Mouse (Mus musculus): Measurements from ENCODE around the gene Kat5.

The Kat5 gene

DNA sequence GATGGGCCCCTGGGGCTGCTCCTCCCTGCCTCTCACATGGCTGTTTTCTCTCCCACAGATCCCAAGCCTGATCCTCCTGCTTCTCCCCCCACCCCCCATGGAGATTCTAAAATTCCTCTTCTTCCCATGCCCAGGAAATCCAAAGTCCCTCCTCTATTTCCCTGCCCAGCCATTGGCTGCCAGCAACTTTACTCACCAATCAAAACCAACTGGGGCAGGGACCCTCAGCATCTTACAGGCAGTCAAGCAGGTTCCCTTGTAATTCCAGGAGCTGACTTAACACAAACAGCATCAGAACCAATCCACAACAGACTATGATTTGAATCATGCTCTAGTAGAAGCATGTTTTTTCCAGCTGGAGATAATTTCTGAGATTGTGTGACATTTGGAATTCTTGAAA lies 19.9 kb upstream of the Kat5 start:
- DNase-seq (ENCODE audit: low spot score), result no peak

DNA sequence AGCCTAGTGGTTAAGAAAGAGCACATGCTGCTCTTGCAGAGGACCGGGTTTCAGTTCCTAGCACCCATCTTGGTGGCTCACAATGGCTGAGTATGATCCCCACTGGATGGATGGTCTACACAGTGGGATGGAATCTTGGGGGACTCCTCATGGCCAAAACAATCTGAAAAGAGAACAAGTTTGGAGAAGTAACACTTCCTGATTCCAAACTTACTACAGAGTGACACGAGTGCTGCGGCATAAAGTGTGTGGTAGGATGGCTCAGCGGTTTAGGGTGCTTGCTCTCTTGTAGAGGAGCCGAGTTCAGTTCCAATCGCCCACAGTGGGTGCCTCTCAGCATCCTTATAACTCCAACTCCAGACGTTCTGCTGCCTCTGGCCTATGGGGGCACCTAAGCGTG lies 15.3 kb upstream of the Kat5 start:
- no peak for DNase-seq (ENCODE audit: low spot score)

DNA sequence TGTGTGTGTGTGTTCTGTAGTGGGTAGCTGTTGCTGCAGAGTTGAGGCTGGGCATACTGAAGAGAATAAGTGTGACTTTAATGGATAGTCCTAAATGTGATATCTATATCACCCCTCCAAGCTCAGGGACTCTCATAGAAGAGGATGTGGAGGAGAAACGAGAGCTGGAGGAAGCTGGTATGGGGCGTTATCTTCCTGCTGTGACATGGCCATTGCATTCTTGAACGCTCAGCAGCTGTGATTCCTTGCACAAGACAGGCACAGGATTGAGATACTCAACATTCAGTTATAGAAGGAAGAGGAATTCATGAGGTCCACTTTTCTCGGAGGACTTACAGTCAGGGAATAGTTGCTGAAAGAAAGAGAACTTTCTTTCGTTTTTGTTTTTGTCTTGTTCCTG lies 11.8 kb upstream of the Kat5 start:
- no peak for DNase-seq (ENCODE audit: low spot score)

DNA sequence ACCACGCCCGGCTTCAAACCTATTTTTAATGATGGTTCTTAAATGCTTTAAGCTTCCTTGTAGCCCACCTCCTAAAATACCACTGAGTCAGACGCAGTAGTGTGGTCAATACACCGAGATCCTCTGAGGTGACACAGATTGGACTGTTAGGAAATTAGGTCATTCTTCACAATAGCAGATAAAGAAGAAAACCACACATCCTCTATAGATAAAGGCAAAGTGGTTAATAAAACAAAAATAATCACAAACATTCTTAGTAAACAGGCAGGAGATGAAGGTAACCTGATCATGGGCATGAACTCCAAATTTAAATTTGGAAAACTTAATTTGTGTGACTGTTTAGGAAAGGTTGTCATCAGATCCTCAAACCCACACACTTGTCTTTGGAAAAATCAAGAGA lies 10.0 kb upstream of the Kat5 start:
- DNase-seq (ENCODE audit: low spot score), result no peak

DNA sequence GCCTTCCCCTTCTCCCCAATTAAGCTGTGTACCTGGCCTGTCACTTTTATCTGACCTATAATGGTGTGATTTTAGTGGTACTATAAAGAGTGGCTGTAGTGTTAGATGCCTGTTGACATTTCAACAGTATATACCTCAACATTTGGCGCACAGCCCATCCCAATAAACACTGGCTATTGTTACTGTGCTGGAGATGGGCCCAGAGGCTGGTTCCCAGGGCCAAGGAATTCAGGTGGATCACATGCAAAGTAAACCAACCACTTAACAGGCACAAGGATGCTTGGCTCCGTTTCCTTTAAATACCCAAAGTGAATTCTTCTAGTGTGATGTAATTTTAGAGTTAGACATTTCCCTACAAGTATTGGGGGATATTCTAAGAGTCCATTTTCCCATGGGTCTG lies 4.9 kb upstream of the Kat5 start:
- no peak for DNase-seq (ENCODE audit: low spot score)

DNA sequence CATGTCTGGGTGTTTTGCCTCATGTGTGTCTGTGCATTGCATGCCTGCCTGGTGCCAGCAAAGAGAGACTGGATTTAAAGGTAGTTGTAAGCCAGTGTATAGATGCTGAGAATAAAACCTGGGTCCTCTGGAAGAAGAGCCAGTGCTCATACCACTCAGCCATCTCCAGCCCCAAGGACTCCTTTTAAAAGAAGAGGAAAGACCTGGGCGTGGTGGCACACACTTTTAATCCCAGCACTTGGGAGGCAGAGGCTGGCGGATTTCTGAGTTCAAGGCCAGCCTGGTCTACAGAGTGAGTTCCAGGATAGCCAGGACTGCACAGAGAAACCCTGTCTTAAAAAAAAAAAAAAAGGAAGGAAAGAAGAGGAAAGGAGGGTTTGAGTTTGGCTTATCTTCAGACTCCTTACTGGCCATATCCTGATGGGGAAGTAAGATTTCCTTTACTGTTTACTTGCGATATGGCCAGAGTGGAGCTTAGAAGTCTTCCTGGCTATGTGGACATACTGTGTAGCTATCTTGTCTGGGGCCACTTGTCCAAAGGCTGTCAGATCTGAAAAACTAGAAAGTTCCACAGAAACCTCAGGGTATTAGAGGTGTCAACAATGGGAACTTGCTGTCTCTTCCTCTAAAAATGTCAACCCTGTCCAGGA lies 2.9 kb upstream of the Kat5 start:
- DNase-seq (ENCODE audit: low spot score), result no peak

DNA sequence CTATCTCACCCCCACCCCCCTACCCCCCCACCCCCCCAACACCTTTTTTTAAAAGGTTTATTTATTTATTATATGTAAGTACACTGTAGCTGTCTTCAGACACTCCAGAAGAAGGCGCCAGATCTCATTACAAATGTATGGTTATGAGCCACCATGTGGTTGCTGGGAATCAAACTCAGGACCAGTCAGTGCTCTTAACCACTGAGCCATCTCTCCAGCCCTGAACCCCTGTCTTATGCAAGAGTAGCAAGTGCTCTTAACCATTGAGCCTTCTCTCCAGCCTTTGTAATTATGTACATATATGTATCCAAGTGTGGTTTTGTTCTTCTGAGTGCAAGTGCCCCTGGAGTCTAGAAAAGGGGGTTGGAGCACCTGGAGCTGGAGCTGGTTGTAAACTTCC lies 1.9 kb upstream of the Kat5 start:
- DNase-seq (ENCODE audit: low spot score), result no peak

DNA sequence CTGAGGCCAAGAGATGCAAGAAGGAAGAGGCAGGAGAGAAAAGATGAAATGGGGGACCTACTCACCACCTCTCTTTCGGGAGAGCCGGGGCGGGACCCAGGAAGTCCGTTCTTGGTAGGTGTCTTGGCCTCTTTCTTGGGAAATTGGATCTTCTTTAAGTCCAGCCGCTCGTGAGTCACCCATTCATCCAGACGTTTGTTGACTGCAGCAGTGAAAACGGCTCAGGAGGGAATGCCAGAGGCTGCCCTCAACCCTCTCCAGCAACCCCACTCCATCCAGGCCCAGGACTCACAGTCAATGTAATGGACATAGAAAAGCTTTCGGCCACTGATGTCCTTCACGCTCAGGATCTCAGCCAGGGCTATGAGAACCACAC lies 878 bp downstream of the Kat5 start:
- no peak for DNase-seq (ENCODE audit: low spot score)

DNA sequence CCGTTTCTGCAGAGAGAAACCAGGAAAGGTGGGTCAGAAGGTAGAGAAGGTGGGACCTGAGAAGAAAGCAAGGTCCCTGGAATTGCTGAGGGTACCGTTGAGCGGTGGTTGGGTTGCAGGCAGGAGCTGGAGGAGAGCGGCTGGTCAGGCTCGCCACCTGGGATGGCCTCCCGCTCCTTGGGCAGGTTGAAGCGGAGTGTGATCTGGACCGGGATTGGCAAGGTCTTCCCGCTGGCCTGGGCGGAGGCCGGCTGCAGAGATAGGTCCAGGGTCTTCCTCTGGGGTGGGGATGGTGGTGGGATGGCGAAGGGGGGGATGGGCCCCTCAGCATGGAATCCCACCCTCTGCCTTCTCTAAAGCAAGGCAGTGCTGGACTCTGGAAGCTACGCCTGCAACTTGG lies 1.3 kb downstream of the Kat5 start:
- no peak for DNase-seq (ENCODE audit: low spot score)

DNA sequence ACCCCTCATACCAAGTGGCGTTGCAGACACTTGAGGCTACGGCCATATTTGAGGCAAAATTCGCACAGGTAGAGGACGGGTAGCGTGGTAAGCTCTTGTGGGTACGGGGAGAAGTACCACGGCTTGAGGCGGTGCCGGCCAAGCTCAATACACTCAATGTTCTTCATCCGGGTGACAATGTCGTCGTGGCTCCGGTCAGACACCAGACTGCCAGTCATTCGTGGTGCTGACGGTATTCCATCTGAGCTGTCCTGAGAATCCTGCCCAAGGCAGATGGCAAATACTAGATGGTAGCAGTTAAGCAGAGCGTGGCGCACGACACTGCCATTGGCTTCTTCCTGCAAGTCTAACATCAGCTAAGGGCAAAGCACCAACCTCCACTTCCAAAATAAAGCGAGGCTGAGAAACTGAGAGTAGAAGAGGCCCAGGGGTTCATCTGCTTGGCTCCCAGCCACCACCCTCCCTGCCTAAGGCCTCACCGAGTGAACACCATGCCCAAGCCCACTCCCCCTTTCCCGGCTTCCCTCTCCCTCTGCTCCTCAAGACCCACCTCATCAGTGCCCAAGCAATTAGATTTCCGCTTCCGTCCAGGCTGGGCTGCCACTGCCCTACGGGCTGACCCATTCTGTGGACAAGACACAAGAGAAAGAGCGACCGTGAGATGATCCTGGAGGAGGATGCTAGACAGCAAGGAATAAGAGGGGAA lies 2.2 kb downstream of the Kat5 start:
- no peak for DNase-seq (ENCODE audit: low spot score)

DNA sequence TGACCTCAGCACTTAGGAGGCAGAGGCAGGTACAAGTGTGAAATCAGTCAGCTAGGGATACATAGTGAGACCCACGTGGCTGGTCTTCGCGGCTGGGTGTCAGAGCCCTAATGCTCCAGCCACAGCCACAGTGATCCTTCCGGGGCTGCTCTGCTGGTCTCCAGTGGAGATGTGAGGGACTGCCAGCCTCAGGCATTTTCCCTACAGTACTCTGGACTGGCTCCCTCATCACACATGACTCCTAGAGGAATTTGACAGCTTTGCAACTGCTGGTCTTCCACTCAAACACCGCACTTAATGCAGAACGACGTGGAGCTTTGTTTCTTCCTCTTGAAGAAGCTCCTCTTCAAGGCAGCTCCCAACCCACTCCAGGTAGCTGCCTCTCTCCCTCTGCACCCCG lies 3.8 kb downstream of the Kat5 start:
- DNase-seq (ENCODE audit: low spot score), result no peak

DNA sequence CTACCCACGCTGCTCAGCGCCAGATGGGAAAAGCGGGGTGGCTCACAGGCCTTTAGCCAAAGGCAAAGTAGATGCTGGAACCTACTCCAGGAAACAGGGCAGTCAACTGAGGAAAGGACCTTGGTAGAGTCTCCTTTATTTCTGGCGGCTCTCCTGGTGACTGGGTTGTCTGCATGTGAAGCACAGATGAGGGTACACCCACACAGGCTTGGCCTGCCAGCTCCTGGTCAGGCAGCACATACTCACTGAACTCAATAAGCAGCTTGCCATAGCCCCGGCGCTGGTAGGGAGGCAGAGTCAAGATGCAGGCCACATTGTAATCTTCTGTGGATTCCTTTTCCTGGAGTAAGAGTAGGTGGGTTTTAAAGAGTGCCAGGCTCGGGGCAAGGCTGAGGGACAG lies 4.9 kb downstream of the Kat5 start:
- DNase-seq (ENCODE audit: low spot score), result no peak

DNA sequence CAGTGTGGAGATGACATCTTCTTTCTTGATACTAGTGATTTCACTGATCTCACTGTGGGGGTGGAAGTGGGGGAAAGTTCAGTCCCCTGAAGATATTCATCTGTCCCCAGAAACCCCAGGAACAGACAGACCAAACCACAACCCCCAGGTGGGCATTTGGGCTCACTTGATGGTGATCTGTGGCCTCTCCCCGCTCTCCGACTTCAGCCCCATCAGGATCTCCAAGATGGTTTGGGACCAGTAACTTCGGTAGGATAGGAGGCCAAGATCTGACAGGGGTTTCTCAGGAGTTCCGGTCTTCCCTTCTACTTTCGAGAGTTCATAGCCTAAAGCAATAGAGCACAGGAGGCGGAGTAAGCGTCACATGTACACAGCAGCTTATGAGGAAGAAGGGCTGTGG lies 6.4 kb downstream of the Kat5 start:
- DNase-seq (ENCODE audit: low spot score), result no peak

DNA sequence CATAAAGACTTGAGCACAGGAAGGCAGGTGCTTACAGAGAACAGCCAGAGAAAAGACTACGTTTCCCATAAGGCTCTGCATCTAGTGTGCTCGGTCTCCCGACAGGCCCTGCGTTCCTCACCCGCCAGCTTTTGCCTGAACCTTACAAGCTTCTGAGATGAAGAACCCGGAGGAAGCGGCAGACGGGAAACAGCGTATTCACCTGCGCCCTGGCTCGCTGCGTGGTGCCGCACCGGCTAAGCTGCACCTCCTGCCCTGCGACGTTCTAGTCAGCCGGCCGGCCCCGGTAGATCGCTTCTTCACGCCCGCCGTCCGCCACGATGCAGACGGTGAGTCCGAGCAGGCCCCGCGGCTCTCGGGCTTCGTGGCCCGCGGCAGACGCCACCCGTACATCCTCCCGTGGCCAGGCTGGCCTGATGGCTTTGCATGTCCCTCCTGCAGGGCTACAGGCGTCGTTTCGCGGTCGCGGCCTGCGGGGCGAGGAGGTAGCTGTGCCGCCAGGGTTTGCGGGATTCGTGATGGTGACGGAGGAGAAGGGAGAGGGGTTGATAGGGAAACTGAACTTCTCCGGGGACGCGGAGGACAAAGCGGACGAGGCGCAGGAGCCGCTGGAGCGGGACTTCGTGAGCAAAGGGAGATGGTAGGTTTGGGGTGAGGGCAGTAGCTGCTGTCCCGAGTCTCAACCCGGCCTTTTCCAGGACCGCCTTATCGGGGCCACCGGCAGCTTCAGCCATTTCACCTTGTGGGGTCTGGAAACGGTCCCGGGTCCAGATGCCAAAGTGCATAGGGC lies 8.1 kb downstream of the Kat5 start, which contains the start of gene Rnaseh2c:
Gene Rnaseh2c, plus strand, starts transcription at position 122 of the 790 bp plus-strand sequence.
- peak; percentile 94 for DNase-seq (ENCODE audit: low spot score)

DNA sequence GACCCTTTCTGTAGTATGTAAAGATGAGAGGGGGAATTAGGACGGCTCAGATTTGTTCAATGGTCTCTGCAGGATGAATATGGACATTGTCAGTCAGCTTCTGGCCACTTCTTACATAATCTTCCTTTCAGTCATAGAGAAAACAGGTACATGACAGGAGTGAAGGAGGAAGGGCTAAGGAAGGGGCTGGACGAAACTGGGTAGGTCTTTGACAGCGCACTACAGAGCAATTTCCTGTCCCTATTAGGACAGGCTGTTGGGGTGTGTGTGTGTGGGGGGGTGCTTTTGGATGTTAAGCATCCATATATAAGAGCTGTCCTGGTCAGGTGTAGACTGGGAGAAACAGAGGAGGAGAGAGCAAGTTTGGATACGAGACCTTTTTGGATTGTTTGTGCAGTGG lies 10.8 kb downstream of the Kat5 start:
- no peak for DNase-seq (ENCODE audit: low spot score)

DNA sequence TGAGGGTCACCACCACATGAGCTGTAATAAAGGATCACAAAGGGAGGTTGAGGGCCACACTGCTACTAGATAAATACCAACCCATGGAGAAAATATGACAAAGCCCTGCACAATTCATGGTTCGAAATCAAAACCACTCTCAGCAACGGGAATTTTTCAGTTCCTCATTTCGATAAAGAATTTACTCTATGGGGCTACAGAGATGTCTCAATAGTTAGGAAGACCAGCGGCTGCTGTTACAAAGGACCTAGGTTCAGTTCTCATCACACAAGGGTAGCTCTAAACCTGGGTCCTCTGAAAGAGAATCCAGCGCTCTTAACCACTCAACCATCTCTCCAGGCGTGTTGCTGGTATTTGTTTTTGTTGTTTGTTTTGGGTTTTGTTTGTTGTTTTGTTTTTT lies 18.1 kb downstream of the Kat5 start:
- no peak for DNase-seq (ENCODE audit: low spot score)

DNA sequence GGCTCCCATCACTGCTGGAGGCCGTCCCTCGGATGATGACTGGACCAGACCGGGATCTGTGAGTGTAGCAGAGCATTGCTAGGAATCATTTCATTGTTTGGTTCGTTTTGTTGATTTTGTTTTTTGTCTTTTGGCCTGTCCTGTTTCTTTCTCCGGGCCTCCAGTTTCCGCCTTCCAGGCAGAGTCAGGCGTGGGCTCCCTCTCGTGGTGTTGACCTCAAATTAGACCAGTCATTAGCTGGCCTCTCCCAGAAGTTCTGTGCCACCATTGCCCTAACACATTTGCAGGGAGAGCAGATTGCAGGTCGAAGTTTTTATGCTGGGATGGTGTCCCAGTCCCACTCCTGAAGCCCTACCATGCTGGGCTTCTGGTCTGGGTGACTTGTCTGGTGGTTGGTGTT lies 20.9 kb downstream of the Kat5 start:
- no peak for DNase-seq (ENCODE audit: low spot score)

DNA sequence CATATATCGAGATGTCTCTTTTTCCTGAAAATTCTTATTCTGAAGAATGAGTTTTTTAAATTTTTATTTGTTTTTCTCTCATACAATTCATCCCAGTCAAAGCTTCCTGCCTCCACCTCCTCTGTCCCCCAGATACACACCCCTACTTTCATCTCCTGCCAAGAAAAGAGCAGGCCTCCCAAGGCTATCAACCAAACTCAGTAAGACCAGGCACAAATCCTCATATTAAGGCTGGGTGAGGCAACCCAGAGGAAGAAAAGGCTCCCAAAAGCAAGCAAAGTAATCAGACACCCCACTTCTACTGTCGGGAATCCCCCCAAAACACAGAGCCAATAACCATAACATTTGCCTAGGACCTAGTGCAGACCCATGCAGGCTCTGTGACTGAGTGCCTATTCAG lies 28.0 kb downstream of the Kat5 start:
- no peak for DNase-seq (ENCODE audit: low spot score)

DNA sequence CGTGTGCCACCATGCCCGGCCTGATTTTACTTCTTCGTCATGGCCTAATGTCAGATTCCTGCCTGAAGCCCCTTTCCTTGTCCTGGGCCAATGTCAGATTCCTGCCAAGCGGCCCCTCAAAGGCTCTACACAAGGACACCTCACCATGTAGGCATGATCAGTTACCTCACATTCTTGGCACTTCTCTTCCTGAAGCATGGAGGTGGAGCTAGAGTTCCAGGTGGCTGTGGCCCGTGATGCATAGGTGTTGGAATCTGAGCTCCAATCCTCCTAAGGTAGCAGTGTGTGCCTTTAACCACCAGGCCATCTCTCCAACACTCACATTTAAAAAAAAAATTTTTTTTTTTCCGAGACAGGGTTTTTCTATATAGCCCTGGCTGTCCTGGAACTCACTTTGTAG lies 29.3 kb downstream of the Kat5 start:
- DNase-seq (ENCODE audit: low spot score), result no peak

DNA sequence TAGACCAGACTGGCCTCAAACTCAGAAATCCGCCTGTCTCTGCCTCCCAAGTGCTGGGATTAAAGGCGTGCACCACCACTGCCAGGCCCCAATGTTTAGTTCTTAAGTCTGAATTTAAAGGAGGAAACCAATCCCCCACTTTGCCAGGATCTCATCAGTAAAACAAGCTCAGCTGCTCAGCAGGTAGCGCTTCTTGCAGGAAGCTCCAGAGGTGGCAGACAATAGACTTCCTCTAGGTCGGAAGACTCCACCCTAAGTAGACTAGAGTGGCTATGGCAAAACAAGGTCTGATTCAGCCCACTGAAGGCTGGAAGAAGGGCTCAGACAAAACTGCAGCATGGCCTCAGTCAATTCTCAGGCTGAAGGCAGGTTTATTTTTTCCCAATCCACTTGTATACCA lies 30.1 kb downstream of the Kat5 start:
- DNase-seq (ENCODE audit: low spot score), result no peak

DNA sequence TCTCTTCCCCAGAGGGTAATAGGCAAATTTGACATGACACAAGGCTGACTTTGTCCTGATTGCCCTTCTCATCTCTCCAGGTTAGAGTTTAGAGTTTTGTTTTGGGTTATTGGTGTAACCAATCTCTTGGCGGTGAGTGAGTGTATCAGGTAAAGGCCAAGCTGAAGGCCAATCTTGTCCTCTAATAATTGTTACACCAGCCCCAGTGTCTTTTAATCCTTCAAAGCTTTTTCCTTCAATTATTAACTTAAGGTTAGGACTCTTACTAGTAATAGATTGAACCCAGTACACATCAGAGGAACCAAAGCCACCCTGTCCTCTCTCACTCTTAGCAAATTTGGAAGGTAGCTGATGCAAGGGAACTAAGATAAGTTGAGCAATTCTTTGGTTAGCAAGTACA lies 34.7 kb downstream of the Kat5 start:
- no peak for DNase-seq (ENCODE audit: low spot score)

DNA sequence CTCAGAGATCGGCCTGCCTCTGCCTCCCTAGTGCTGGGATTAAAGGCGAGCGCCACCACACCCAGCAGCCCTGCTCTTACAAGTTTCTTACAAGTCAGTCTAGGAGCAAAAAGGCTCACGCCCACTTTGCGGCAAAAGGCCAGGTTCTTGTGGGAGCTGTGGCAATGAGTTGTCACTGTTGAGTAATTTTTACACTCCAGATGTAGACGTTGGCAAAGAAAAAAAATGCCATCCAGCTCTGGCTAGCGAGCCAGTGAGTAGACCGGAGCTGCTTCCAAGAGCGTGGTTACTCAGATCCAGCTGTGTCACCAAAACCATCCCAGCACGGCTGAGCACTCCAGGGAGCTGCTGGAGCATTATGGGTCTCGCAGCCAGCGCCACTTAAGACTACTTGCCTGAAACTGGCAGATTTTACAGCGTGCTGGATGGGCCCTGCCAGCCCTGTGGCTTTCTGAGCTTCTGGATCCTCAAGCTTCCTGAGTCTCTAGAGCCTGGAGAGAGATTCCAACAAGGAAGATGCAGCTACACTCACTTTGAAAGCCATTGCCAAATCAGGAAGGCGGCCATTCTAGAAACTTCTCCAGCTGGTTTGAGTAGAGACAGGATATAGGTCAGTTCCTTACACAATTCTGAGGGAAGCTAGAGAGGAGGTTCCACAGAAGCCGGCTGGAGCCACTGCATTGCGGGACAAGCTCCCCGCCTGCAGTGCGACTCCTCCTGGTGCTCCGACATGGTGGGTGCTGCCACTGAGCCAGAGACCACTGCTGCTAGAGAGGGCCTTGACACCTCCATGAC lies 37.5 kb downstream of the Kat5 start:
- DNase-seq (ENCODE audit: low spot score), result no peak

DNA sequence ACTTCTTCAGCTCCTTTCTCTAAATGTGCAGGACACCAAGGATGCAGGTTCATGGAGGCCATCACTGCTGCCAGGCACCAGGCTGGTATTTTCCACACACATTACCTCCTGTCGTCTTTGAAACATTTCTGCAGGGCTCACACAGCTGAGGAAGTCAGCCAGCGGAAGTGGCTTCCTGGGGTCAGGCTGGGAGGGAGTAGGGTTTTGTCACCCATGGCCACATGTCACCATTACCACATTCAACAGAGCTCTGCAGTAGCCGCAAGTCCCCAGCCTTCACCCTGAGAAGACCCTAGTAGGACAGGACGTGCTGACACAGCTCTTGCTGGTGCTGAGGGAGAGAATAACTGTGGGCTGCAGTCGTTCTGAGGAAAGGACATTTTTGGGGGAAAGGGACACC lies 38.2 kb downstream of the Kat5 start:
- DNase-seq (ENCODE audit: low spot score), result no peak
